Mouse (Mus musculus) cerebellum, adult (tissue): ENCODE results near the gene 9530002B09Rik.

ENCODE experiments used
- ATAC-seq: cut with Nextera tagmentation; 2 replicates; pipeline ENCODE4 v1.9.2; 2017; ENCODE audit warnings: mild to moderate bottlenecking, moderate library complexity, mixed read lengths; ENCODE audit not compliant: insufficient number of reproducible peaks, low FRiP score, low TSS enrichment

9530002B09Rik gene

GRCm38 (mm10) chr4:122688975-122689374 lies at the start of gene 9530002B09Rik:
TSS of gene 9530002B09Rik (plus strand) at chr4:122689275.
- no peak for ATAC-seq
